Comparison of ENCODE assay signal across 9 mouse cellular contexts in genomic region chr4:135661082-135661809, GRCm38 (mm10). TPM values are rescaled to one million over a fixed set of nuclear protein-coding genes. Genes with fewer than 3 reads are reported as not detected.
DNase-seq lines count a peak whose midpoint lies in the region; ATAC-seq lines count a peak whose summit lies in the region.
"Had no signal": no experiment of that assay in that cellular context is flagged by ENCODE, and none has a peak within 500 bp of the region (broad histone marks: within the 10 kb centered on the region; RNA-seq: fewer than 3 reads in every experiment).

No protein-coding gene starts in this region.

- no peaks in the 10 kb centered on the region for H3K36me3 ChIP-seq in kidney, embryonic 15.5 days
- no peaks in the 10 kb centered on the region for H3K36me3 ChIP-seq in stomach, embryonic 16.5 days (ENCODE audit: control insufficient read depth, insufficient read depth, low read length)

- peak; percentile 21 for DNase-seq in kidney, adult 11 months
- peak; percentile 54 for DNase-seq in ZHBTc4 (ENCODE audit: low read depth, low spot score)
- DNase-seq in kidney, postnatal 25 days = peak; percentile 32 to 57
- DNase-seq in gastrocnemius, postnatal 4 days (ENCODE audit: low spot score in 2 of 2) = no peak
- DNase-seq in frontal cortex, adult 2 months (ENCODE audit: extremely low spot score in 1 of 2, low spot score in 1 of 2) = no peak
- no peak for DNase-seq in cerebellum, adult 18-20 months

- 50% methylated on average over 6 of the region's 6 CpGs for WGBS in kidney, embryonic 15.5 days
- 41% methylated on average over 6 of the region's 6 CpGs for WGBS in stomach, embryonic 16.5 days

- no peak overlapping the region for H3K27ac ChIP-seq in kidney, embryonic 15.5 days
- H3K27ac ChIP-seq in stomach, embryonic 16.5 days (ENCODE audit: low read length) = peak overlapping the region; percentile 77

- no peak for ATAC-seq in kidney, embryonic 15.5 days (replicated peaks; ENCODE audit: low FRiP score)
- ATAC-seq in stomach, embryonic 16.5 days (ENCODE audit: insufficient read depth, low FRiP score) = peak; percentile 88

- no peak overlapping the region for H3K4me2 ChIP-seq in kidney, embryonic 15.5 days
- H3K4me2 ChIP-seq in stomach, embryonic 16.5 days (ENCODE audit: low read depth, low read length) = no peak overlapping the region

- peaks cover 20% of the 10 kb centered on the region for H3K4me1 ChIP-seq in kidney, embryonic 15.5 days
- H3K4me1 ChIP-seq in stomach, embryonic 16.5 days (ENCODE audit: control insufficient read depth, insufficient read depth, low read length) = peaks cover 27% of the 10 kb centered on the region

- H3K4me3 ChIP-seq in kidney, embryonic 15.5 days (replicated peaks) = no peak overlapping the region
- H3K4me3 ChIP-seq in stomach, embryonic 16.5 days (replicated peaks; ENCODE audit: low read length) = no peak overlapping the region
- H3K4me3 ChIP-seq: erythroblast, embryonic 14.5 days had no signal

- no peak overlapping the region for H3K9ac ChIP-seq in kidney, embryonic 15.5 days
- peak overlapping the region; percentile 44; the same call in 1 of the 2 replicates for H3K9ac ChIP-seq in stomach, embryonic 16.5 days (ENCODE audit: low read length)

- 0 out of 2 replicates have a peak, but pooled peaks cover under 1% of the 10 kb centered on the region for H3K27me3 ChIP-seq in kidney, embryonic 15.5 days
- no peaks in the 10 kb centered on the region for H3K27me3 ChIP-seq in stomach, embryonic 16.5 days (ENCODE audit: control insufficient read depth, insufficient read depth, low read length)

- no peaks in the 10 kb centered on the region for H3K9me3 ChIP-seq in kidney, embryonic 15.5 days (replicated peaks)
- H3K9me3 ChIP-seq in stomach, embryonic 16.5 days (replicated peaks; ENCODE audit: control insufficient read depth, low read length) = no peaks in the 10 kb centered on the region

RNA-seq across cellular contexts. Expression of gene Ifnlr1, which starts 24.8 kb away (rescaled TPM):
- 1.1 TPM in 2 replicates for polyA plus RNA-seq in kidney, embryonic 15.5 days (2015; fragmentation: Nextera tagmentation; extraction: Ambion mirVana)
- 1.6 and 2.6 TPM in 2 replicates for polyA plus RNA-seq in stomach, embryonic 16.5 days (2015; fragmentation: Nextera tagmentation; extraction: Ambion mirVana)
- total RNA-seq in gastrocnemius, postnatal 4 days (2021) = under 1 TPM; 0.16 to 0.17 TPM
- polyA plus RNA-seq in frontal cortex, adult 2 months (2012; rRNA removed) = 0.29 and 0.30 TPM in 2 replicates
- polyA plus RNA-seq: erythroblast, embryonic 14.5 days had no signal

Comparison
In these comparisons a context has a peak if more than half of its experiments do, and no peak if none do; other contexts are left out.
1. DNase-seq: peak in kidney, adult 11 months (single experiment), ZHBTc4 (single experiment) and kidney, postnatal 25 days (2 of 2); none in gastrocnemius, postnatal 4 days (0 of 2), frontal cortex, adult 2 months (0 of 2) and cerebellum, adult 18-20 months (0 of 2).